Comparison of ENCODE assay signal across 14 mouse cellular contexts in genomic region chr5:99019709-99020108, GRCm38 (mm10). TPM values are rescaled to one million over a fixed set of nuclear protein-coding genes. Genes with fewer than 3 reads are reported as not detected.
DNase-seq lines count a peak whose midpoint lies in the region; ATAC-seq and TF ChIP-seq lines count a peak whose summit lies in the region.
"Had no signal": no experiment of that assay in that cellular context is flagged by ENCODE, and none has a peak within 500 bp of the region (broad histone marks: within the 10 kb centered on the region; RNA-seq: fewer than 3 reads in every experiment).

No protein-coding gene starts in this region.

- DNase-seq in frontal cortex, postnatal 10 days (ENCODE audit: low spot score in 2 of 2), result no peak
- peak; percentile 80 for DNase-seq in brain, embryonic 14.5 days (ENCODE audit: low read depth)
- peak; percentile 19 to 27 for DNase-seq in frontal cortex, postnatal 25 days (ENCODE audit: low spot score in 2 of 2)
- DNase-seq in left cerebral cortex, postnatal 4 days, result peak; percentile 13
- DNase-seq in adrenal gland, postnatal 14 days, result no peak
- no peak for DNase-seq in thymus, postnatal 25 days
- no peak for DNase-seq in adrenal gland, postnatal 4 days (ENCODE audit: low spot score in 2 of 2)
- DNase-seq: cerebellum, adult 9-10 months; gastrocnemius, postnatal 36 days; lung, postnatal 36 days had no signal

- no peak for TF ChIP-seq POLR2A in brain, embryonic 14.5 days (IDR thresholded peaks at IDR 0.05; ENCODE audit: borderline replicate concordance, extremely low read depth, insufficient read depth, insufficient read length, poor library complexity, severe bottlenecking)

- intact Hi-C loops in left cerebral cortex, postnatal 4 days (cut with DNase I), result no loop called here

- no peak for TF ChIP-seq CTCF in brain, embryonic 14.5 days (IDR thresholded peaks at IDR 0.05; ENCODE audit: borderline replicate concordance, extremely low read depth, insufficient read depth, insufficient read length)

- peak; percentile 95 for ATAC-seq in frontal cortex, adult (ENCODE audit: low TSS enrichment)
- ATAC-seq: inflammation-experienced regulatory T-cells, adult 6 months had no signal

RNA-seq across cellular contexts. Expression of gene Prkg2, which starts 17.4 kb away (rescaled TPM):
- 0.74 and 1.1 TPM in 2 replicates for polyA plus RNA-seq in brain, embryonic 14.5 days (2012; rRNA removed)
- total RNA-seq in left cerebral cortex, postnatal 4 days (2021), result 1 to 10 TPM; 2.7 to 3.7 TPM
- total RNA-seq in adrenal gland, postnatal 14 days (2021), result 2.5 and 2.9 TPM in 2 replicates
- 1 to 10 TPM; 1.9 to 2.7 TPM for total RNA-seq in adrenal gland, postnatal 4 days (2021)
- total RNA-seq: hematopoietic stem cell, adult 5-6 weeks had no signal
- polyA plus RNA-seq: erythroblast, embryonic 14.5 days; inflammation-experienced regulatory T-cells, adult 6 months had no signal

Comparison
In these comparisons a context has a peak if more than half of its experiments do, and no peak if none do; other contexts are left out.
1. DNase-seq: peak in brain, embryonic 14.5 days (single experiment), frontal cortex, postnatal 25 days (2 of 2) and left cerebral cortex, postnatal 4 days (single experiment); none in frontal cortex, postnatal 10 days (0 of 2), adrenal gland, postnatal 14 days (single experiment), thymus, postnatal 25 days (single experiment) and adrenal gland, postnatal 4 days (0 of 2).